Mouse (Mus musculus): Measurements from ENCODE around the gene Cadm2.

Gene Cadm2

GRCm38 (mm10) chr16:67482542-67482941, 138.2 kb downstream of the Cadm2 start:
- DNase-seq = no peak

DNA sequence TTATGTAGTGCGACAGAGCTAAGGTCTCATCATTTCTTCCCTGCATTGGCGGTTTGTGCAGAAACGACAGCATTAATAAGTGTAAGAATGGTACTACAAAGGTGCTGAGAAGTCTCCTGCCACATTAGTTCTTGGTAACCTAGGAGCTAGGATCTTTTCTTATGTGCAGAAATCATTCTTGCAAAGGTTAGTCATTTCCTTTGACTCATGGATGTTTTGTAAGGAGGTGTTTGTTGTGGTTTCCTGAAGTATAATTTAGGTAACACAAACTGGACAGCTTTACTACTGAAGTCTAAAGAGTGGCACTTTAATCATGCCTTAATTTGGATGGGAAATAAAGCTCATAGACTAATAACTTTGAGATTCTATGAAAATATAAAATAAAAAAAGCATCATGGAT, 153.7 kb downstream of the Cadm2 start:
- DNase-seq = no peak

DNA sequence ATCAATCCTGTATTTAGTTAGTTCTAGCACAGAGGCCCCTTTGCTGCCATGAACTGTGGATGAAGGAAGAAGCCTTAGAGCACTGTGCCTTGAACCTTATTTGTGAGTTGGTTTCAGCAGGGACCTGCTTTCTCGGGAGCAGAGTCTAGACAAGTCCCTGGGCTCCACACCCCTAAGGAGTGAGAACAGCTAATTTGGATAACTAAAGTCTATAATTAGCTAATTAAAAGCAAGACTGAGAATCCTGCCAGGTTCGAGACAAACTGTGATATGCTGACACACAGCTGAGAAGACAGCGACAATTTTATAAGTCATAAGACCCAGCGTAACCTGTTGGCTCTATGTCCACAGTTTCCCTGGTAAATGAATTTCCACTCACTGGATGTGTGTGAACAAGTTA, 184.4 kb downstream of the Cadm2 start:
- no peak for DNase-seq

- DNase-seq = no peak
These were observed 195.3 kb downstream of the Cadm2 start for GRCm38 (mm10) chr16:67425371-67425770.

GRCm38 (mm10) chr16:67410926-67411325, 209.8 kb downstream of the Cadm2 start:
- peak; percentile 35 for DNase-seq

DNA sequence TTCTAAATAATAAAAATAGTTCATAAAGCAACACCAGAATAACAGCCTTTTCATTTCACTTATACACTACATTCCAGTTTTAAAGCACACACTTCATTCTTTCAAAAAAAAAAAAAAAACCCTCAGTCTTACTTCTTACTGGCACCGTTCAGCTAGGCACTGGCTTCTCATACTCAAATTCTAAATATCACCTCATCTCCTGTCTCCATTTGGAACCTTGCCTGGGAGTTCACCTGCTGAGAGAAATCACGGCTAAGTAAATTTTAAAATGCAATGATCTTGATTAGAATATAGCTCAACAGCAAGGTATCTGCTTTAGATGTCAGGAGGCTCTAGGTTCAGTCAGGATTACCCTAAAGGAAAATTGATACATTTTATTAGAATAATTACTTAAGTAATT, 210.2 kb downstream of the Cadm2 start:
- peak; percentile 75 for DNase-seq

GRCm38 (mm10) chr16:67367745-67368144, 253.0 kb downstream of the Cadm2 start:
- DNase-seq = no peak

DNA sequence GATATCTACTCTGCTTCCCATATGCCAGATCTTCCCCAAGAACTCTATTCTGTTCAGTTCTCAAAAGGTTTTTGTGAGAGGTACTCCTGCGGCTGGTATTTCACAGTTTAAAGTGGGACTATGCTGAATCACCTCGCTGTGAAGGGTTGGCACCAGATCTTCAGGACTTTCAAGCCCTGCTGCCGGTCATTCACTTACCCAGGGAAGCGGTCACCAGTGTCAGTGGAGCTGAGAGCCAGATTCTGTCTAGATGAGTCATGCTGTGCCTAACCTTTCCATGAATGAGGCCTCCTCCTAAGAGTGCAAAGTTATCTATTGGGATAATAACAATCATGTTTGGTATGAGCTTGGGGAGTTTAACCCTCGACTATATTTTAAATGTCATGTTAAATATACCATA, 272.7 kb downstream of the Cadm2 start:
- peak; percentile 30 for DNase-seq

- DNase-seq = no peak
These were observed 273.1 kb downstream of the Cadm2 start for GRCm38 (mm10) chr16:67347561-67347960.

DNA sequence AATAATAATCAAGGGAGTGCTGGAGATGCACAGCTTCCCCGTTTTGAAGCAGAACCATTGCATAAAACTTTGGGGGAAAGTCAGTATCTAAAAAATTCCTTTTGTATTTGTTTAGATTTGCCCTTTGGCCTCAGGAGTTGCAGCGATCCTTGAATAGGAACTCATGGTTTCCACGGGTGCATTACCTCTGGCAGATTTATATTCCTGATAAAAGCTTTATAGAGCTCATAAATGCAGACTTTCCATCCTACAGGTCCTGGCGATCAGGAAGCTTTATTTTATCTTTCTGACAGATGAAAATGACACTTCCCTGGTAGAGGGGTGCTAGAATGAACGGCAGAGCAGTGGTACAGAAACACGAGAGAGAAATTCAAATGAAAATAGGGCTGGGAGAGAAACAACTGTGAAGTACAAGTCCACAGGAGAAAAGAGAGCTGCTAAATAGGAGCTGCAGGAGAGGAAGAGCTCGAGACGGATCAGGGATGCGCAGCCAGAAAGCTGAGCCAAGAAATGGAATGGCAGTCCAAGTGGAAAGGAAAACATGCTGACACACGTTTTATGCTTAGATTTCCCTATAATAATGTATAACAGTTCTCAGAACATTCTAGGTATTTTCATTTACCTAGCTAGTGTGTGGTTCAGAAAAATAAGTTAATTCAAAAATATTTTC, 274.0 kb downstream of the Cadm2 start:
- peak; percentile 42 for DNase-seq

GRCm38 (mm10) chr16:67344194-67344593, 276.5 kb downstream of the Cadm2 start:
- no peak for DNase-seq

GRCm38 (mm10) chr16:67311033-67311432, 309.7 kb downstream of the Cadm2 start:
- DNase-seq = no peak

DNA sequence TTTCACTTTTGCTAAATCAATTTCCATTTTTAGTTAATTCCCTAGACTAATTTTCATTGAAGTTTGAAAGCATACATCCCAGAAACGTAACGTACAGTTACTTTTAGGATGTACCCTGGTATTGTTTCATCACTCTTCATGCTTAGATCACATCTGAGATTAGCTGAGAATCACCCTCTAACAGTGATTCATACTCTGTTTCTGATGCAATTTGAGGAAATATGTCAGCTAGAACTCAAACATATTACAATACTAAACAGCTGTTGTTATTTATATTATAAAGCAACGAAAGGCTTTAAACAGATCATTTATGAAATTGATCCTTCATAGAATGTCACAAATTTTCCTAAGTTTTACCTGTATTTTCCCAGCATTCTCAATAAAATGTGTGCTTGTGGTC, 336.0 kb downstream of the Cadm2 start:
- no peak for DNase-seq

GRCm38 (mm10) chr16:67243598-67243997, 377.1 kb downstream of the Cadm2 start:
- DNase-seq = peak; percentile 73

GRCm38 (mm10) chr16:67234862-67235261, 385.8 kb downstream of the Cadm2 start:
- DNase-seq = no peak

DNA sequence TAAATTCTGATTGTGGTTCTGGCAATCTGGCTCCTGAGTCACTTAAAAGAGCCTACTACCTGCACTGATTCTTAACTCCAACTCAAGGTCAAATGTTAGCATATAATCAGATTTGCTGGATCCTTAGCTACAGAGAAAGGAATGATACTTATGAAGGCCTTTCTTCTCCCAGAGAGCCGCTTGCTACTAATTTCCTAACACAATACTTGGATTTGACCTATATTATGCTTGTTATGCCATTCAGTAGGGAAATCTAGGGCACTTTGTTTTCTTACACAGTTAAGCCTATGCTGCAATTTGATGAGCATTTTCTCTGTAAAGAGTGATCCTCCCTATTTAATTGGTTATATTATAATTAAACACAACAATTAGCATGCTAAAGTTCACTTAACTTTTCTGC, 394.0 kb downstream of the Cadm2 start:
- DNase-seq = no peak

DNA sequence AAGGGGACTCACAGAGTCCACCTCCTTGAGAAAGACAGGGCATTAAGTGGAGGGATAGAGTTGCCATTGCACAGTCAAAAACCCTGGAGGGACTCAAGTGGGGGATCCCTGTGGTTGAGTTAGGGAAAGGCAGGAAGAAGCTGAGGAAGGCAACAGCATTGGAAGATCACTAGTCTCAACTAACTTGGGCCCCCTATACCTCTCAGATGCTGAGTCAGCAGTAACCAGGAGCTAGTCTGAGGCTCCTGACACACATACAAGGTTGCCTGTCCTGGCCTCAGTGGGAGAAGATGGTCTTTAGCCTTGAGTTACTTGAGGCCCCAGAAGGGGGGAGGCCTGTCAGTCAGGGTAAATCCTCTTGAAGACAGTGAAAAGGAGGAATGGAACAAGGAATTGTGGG, 417.4 kb downstream of the Cadm2 start:
- no peak for DNase-seq

DNA sequence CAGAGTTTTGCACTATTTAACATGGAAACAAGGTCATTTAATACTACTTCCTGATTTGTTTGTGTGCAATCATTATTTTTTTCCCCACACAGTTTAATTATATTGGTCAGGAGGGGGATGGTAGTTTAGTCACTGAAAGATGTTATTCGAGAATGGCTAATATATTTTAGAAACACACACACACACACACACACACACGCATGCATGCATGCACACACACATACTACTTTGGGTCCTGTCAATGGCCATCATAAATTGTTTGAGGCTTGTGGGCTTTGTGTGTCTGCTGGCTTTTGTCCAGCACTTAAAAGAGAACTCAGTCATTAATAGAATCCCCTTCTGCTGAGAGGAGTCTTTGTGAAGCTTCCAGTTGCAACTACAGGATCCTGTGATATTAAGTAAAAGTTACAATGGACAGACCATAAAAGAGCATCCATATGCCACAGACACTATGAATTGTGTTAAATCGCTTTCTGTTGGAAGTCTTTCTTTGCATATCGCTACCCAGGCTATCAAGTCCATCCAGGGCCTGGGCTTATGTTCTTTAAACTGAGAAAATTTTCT, 427.8 kb downstream of the Cadm2 start:
- DNase-seq = no peak

DNA sequence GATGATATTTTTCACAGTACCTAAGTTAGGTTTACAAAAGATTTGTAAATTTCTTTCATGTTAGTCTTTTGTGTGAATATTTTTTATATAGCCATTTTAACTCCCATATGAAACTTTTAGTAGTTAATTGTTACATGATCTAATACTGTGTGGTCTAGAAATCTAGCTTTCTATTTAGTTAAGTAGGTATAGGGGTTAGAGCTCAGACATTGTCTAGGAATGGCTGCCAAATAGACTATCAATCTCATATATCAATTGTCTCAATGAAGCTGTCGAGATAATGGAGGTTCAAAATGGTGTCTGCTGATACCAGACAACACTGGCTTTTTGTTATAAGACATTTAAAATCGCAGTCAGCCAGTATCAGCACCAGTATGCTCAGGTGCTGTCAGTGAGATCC, 428.3 kb downstream of the Cadm2 start:
- no peak for DNase-seq

DNA sequence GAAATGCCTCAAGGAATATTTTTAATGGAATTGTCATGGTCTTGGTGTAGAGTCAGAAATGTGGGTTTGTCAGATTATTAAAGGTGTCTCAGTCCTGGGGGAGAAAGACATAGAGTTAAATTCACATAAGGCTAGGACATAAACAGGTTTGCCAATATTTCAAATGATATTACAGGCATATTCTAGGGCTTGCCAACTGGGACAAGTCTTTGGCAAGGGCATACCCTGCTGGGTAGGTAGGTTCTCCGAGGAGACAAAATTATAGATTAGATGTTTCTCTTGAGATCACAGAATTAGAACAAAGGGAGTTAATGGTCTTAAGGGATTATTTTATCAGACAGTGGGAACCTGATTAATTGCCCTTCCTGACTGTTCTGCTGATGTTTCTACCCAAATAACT, 434.4 kb downstream of the Cadm2 start:
- DNase-seq = peak; percentile 37

DNA sequence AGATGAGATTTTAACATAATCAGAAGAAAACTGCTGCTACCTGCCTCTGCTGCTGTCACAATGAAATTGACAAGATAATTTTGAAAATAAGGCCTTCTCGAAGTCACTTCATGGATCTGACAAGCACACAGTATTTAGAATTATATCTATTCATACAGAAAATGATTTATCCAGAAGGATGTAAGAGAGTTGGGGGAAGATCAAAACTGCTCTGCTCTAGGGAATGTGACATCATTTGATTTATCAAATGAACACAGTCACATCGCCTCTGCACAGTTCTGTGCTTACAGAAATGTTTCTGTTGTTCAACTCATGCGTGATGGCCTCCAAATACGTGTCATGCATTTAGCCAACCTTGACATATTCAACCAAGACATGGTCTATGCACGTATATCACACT, 437.8 kb downstream of the Cadm2 start:
- DNase-seq = no peak

- DNase-seq = no peak
These were observed 445.3 kb downstream of the Cadm2 start for GRCm38 (mm10) chr16:67175386-67175785.

DNA sequence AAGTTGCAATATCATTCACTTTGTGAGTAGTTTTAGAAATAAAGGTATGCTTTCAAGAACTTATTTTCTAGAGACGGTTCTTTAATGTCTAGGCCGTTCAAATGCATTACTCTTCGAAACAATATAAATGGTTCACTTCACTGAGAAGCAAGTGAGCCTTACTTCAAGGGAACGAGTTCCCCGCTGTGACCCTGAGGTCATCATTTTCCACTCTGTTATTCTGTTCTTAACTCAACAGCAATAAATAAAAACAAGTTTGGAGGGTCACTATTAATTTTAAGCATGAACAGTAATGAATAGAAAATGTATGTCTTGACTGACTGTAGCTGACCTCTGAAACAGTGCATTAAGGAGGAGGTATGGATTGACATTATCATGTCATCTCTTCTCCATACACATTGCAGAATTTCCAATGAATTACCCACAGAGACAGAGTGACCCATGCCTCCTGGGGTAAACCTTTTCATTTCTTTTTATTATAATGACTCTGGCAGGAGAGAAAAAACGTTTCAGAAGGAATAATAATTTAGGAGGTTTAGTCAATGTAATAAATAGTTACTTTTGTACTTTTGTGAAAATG, 458.4 kb downstream of the Cadm2 start:
- DNase-seq = no peak

GRCm38 (mm10) chr16:67124811-67125210, 495.9 kb downstream of the Cadm2 start:
- DNase-seq = peak; percentile 82

DNA sequence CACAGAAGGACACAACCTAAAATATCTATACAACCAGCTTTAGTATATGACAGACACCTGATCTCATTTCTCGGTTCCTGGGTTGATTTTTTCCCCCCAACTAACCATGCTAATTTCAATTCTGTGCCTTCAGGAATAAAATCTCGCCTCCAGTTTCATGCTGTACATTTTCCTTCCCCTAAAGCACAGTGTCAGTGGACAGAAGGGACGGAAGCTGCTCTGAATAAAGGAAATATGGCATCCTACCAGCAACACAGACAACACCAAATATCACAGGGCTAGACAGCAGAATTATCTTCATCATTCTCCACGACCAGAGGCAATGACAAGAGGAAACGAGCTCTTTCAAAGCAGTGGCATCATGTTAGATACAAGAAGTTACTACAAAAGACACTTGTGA, 498.2 kb downstream of the Cadm2 start:
- peak; percentile 38 for DNase-seq

Data from cerebellum, adult 11-12 months (tissue).